Mouse (Mus musculus) frontal cortex, adult (tissue): ENCODE results near the gene Slc3a1.

Experiments
- ATAC-seq: cut with Nextera tagmentation; 2 replicates; pipeline ENCODE4 v1.9.2; 2017; ENCODE audit warnings: mild to moderate bottlenecking, moderate library complexity, mixed read lengths; ENCODE audit not compliant: low TSS enrichment

The Slc3a1 gene

GRCm38 (mm10) chr17:85089011-85089410 lies 60.8 kb downstream of the Slc3a1 start:
- ATAC-seq: no peak

- ATAC-seq: peak; percentile 22
Measured at GRCm38 (mm10) chr17:85089621-85090020, 61.4 kb downstream of the Slc3a1 start.

DNA sequence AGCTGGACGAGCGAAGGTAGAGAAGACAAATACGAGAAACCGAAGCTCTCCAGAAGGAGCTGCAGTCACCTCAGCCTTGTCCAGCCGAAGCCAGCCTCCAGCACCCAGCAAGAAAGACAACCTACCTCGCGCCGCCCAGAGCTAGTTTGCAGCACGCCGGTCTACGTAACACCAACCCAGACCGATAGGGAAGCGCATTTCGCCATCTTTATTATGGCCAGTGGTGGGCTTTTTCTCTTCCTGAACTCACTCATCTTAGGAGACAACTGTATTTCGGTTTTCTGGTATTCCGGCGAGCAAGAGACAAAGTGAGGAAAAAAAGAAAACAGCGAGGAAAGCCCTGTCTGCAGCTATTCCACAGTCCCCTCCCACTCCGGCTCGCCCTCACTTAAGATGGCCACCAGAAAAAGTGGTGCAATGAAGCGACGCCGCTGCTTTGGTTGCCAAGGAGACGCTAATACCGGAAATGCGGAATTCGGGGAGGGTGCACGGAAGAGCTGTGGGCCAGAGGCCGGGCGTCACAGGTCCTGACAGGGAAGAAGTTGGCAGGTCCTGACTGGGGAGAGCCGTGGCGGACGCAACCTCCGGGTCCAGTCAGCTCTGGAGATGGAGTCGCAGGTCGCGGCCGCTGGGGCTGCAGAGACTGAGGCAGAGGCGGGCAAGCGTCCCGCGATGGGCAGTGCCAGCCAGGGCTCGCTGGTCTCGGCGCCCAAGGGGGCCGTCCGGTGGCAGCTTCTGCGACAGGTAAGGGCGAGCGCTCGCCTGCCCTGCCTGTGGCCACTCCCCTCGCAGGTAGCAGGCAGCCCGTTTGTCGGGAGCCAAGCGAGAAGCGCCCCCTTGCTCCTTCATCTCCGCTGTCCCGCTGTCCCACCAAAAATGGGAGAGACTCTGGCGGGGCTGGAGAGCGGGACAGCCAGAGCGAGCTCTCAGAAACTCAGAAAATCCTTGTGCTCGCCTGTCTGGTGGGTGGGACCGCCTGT lies 62.2 kb downstream of the Slc3a1 start, which contains the start of the genes Prepl and Camkmt:
Gene Prepl (minus strand): TSS at position 122 of the 980 bp plus-strand sequence.
Gene Camkmt (plus strand): TSS at position 433 of the 980 bp plus-strand sequence.
- ATAC-seq: peak; percentile 94

- ATAC-seq: no peak
Measured at GRCm38 (mm10) chr17:85091762-85092161, 63.6 kb downstream of the Slc3a1 start.

DNA sequence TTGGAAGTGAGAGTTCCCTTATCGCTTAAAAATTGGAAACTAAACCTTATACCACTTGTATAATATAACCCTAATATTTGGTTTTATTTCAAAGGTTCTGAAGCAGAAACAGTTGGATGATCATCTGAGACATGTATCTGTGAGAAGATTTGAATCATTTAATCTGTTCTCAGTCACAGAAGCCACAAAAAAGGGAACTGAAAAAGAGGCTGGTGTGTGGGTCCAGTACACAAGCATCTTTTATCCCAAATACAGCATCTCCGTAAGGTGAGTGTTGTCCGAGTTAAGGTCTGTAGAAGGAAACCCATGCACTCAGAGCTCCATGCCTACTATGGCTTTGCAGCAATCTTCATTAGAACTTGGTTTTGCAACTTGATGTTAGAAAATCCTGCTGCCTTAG lies 68.2 kb downstream of the Slc3a1 start:
- ATAC-seq: no peak

- no peak for ATAC-seq
Measured at GRCm38 (mm10) chr17:85098677-85099323, 70.6 kb downstream of the Slc3a1 start.

- ATAC-seq: no peak
Measured at GRCm38 (mm10) chr17:85100232-85100631, 72.1 kb downstream of the Slc3a1 start.

- no peak for ATAC-seq
Measured at GRCm38 (mm10) chr17:85101751-85102150, 73.6 kb downstream of the Slc3a1 start.

GRCm38 (mm10) chr17:85103310-85103709 lies 75.1 kb downstream of the Slc3a1 start:
- no peak for ATAC-seq

- no peak for ATAC-seq
Measured at GRCm38 (mm10) chr17:85110640-85111039, 82.5 kb downstream of the Slc3a1 start.

- ATAC-seq: no peak
Measured at GRCm38 (mm10) chr17:85113441-85113840, 85.3 kb downstream of the Slc3a1 start.
